Mouse (Mus musculus) kidney, postnatal 10 days (tissue): Measurements from ENCODE around the gene Txnrd2.
A peak's percentile ranks its signal among the peaks of the same experiment; 100 is the strongest.

Experiments used
- DNase-seq: peaks from one replicate; pipeline ENCODE4 v3.0.0; 2021; ENCODE audit warnings: mixed read lengths

Gene Txnrd2

GRCm38 (mm10) chr16:18497865-18498515, 71.8 kb downstream of the Txnrd2 start:
- peak; percentile 37 for DNase-seq

DNA sequence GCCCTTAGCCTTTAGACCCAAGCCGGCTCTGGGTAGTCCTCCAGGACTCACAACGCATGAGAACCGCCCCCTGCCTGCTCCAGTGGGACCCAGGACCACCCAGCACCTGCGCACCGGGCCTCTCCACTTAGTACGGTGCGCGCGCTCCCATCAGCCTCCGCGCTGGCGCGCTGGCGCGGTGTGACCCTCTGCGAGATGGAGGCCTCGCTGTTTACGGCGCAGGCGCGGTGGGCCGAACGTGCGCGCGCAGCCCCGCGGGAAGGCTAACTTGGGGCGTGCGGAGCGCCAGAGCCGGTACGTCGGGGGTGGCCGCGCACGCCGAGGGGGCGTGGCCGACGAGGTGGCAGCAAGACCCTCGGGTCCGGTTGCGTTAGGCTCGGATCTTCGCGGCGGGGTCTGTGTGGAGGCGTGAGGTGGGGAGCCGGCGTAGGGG, 72.4 kb downstream of the Txnrd2 start, which contains the start of the genes Gnb1l and Rtl10:
Gene Gnb1l, plus strand, starts transcription at position 156 of the 433 bp plus-strand sequence.
Gene Rtl10, plus strand, starts transcription at position 344 of the 433 bp plus-strand sequence.
- peak; percentile 98 for DNase-seq

GRCm38 (mm10) chr16:18498996-18499395, 72.8 kb downstream of the Txnrd2 start:
- peak; percentile 60 for DNase-seq

DNA sequence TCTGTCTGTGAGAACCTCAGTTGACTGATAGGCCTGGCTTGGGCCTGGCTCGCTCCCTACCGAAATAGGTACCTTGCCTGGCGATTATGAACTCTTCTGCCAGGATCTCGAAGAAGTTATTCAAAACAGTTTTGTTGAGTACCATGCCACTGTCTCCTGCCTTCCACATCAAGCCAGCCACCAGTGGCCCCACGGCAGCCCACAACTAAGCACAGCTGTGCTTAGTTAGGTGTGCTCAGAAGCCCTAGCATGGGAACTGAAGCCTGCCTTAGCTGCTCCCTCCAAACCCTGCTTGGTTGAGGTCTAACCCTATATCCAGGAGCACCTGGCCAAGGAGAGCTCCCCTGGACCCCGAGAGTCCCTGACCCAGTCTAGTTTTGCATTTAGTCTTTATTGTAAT, 75.3 kb downstream of the Txnrd2 start:
- no peak for DNase-seq

- no peak for DNase-seq
Measured at GRCm38 (mm10) chr16:18503566-18504342, 77.6 kb downstream of the Txnrd2 start.

DNA sequence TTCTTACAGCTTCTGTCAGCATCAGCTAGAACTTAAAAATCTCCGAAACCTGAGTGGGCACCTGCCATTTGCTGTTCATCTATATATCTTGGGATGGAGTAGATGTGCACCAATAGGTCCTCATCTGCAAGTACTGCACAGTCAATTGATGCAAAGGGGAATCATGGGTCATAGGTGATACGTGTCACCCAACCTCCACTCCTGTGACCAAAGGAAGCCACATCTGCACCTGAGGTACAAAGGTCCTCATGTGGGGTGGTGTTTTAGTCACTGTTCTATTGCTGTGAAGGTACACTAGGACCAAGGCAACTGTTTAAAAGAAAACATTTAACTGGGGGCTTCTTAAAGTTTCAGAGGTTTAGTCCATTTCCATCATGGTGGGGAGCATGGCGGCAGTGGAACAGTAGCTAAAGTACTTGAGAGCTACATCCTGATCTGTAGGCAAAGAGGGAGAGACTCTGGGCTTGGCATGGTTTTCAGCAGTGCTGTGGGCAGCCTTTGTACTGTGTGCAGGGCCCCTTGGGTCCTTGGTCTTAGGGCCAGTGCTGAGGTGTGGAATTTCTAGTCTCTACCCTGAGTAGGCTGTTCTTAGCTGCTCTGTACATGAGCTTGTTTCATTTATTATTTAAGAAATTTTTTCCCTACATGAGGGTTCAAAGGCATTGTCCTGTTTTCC, 80.5 kb downstream of the Txnrd2 start:
- no peak for DNase-seq

- no peak for DNase-seq
Measured at GRCm38 (mm10) chr16:18507200-18507549, 81.0 kb downstream of the Txnrd2 start.

DNA sequence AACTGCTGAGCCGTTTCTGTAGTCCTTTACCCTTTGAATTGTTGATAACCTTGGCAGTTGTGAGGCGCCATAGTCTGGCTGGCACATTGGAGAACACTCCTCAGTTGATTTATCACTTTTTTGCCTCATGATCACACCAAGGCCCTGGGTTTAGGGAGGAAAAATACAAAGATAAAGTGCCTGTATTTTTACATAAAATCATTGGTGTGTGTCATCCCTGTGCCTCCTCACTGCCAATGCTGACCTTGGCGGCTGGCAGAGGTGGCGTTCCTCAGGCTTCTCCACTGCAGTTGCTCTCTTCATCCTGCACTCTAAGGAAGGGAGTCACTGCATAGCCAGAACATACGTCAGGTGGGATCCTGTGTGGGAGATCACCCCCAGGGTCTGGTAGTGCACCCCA, 85.6 kb downstream of the Txnrd2 start:
- DNase-seq: no peak

- DNase-seq: no peak
Measured at GRCm38 (mm10) chr16:18513508-18513907, 87.3 kb downstream of the Txnrd2 start.

DNA sequence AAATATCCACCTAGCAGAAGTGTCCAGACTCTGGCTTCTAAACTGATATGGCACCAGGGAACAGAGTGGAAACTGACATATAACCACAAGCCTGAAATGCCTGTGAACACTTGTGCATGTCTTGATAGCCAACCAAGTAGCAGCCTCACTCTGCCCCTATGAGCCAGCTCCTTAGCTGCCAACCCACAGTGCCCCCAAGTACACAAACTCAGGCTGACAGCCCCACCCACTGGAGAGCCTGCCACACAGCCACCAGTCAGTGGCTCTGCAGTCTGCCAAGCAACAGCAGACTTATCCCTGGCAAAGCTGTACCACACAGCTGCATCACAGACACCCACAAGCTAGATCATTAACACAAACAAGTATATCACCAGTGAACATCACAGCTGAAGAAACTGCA, 91.9 kb downstream of the Txnrd2 start:
- peak; percentile 38 for DNase-seq

DNA sequence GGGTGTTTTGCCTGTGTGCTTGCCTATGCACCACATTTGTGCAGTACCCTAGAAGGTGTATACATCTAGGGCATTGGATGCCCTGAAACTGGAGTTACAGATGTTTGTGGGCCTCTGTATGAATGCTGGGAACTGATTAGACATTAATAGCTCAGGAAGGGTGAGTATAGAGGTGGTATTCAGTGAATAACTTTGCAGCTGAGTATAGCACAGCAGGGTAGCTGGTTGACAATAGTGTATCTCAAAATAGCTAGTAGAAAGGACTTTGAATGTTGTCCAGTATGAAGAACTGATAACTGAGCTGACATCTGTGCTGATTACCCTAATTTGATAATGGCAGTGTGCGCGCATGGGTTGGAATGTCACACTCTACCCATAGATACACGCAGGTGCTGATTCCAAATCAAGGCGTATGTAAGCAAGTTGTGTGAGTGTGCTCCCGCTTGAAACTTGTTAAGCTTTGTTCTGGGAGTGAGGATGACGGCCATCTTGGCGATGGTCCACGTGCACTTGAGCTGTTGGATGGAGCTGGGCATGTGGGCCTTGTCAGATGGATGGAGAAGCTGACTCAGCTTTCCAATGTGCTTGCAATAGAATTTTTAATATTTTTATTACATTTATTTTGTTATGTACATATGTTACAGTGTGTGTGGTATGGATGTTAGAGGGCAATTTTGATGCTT, 97.5 kb downstream of the Txnrd2 start:
- DNase-seq: no peak

GRCm38 (mm10) chr16:18528656-18529055, 102.5 kb downstream of the Txnrd2 start:
- no peak for DNase-seq
